Mouse (Mus musculus): Measurements from ENCODE around the gene Tfap2b. TPM values are rescaled to one million over a fixed set of nuclear protein-coding genes. Genes with fewer than 3 reads are reported as not detected.

Tfap2b gene
- total and polyA plus RNA-seq, 2 experiments from 2014 or later: 1.0 to 1.5 TPM

GRCm38 (mm10) chr1:19232743-19233142 lies 24.0 kb downstream of the Tfap2b start:
- Histone ChIP-seq H3K9me3 (ENCODE audit: low read length) (0 out of 2 replicates have a peak, but pooled peaks cover 2% of the 10 kb centered on the region), H3K4me1 (ENCODE audit: insufficient read depth) (no peaks in the 10 kb centered on the region), H3K27me3 (ENCODE audit: insufficient read depth, low read length) (peaks cover 88% of the 10 kb centered on the region), H3K27ac (ENCODE audit: low read depth, low read length) (no peak overlapping the region), H3K36me3 (ENCODE audit: insufficient read depth) (no peaks in the 10 kb centered on the region), H3K4me2 (ENCODE audit: low read depth) (no peak overlapping the region), H3K9ac (no peak overlapping the region), H3K4me3 (ENCODE audit: low read depth, low read length) (no peak overlapping the region)
- 6% methylated on average over 1 of the region's 1 CpGs for WGBS
- ATAC-seq (no peak), DNase-seq (no peak)
- TF ChIP-seq CTCF (IDR thresholded peaks at IDR 0.05; ENCODE audit: low read depth): no peak

- 0 out of 2 replicates have a peak, but pooled peaks cover 3% of the 10 kb centered on the region for H3K9me3 ChIP-seq (ENCODE audit: low read length)
- no peaks in the 10 kb centered on the region for H3K36me3 ChIP-seq (ENCODE audit: insufficient read depth)
- no peak overlapping the region for H3K4me3 ChIP-seq (ENCODE audit: low read depth, low read length)
- H3K4me2 ChIP-seq (ENCODE audit: low read depth): no peak overlapping the region
- no peak overlapping the region for H3K9ac ChIP-seq
- H3K27ac ChIP-seq (ENCODE audit: low read depth, low read length): no peak overlapping the region
- 2% methylated on average over 19 of the region's 19 CpGs for WGBS
- H3K4me1 ChIP-seq (ENCODE audit: insufficient read depth): no peaks in the 10 kb centered on the region
- H3K27me3 ChIP-seq (ENCODE audit: insufficient read depth, low read length): peaks cover 87% of the 10 kb centered on the region
- DNase-seq: no peak
- no peak for TF ChIP-seq CTCF (IDR thresholded peaks at IDR 0.05; ENCODE audit: low read depth)
- ATAC-seq: no peak
Observed at GRCm38 (mm10) chr1:19233857-19234256, 25.1 kb downstream of the Tfap2b start.

GRCm38 (mm10) chr1:19234432-19235205 lies 25.9 kb downstream of the Tfap2b start:
- H3K4me2 ChIP-seq (ENCODE audit: low read depth): no peak overlapping the region
- H3K9ac ChIP-seq: no peak overlapping the region
- no peak overlapping the region for H3K4me3 ChIP-seq (ENCODE audit: low read depth, low read length)
- no peak overlapping the region for H3K27ac ChIP-seq (ENCODE audit: low read depth, low read length)
- peak; percentile 67 for DNase-seq
- peaks cover 86% of the 10 kb centered on the region for H3K27me3 ChIP-seq (ENCODE audit: insufficient read depth, low read length)
- H3K4me1 ChIP-seq (ENCODE audit: insufficient read depth): no peaks in the 10 kb centered on the region
- 0 out of 2 replicates have a peak, but pooled peaks cover 3% of the 10 kb centered on the region for H3K9me3 ChIP-seq (ENCODE audit: low read length)
- H3K36me3 ChIP-seq (ENCODE audit: insufficient read depth): no peaks in the 10 kb centered on the region
- WGBS: 1% methylated on average over 31 of the region's 31 CpGs
- ATAC-seq: no peak
- no peak for TF ChIP-seq CTCF (IDR thresholded peaks at IDR 0.05; ENCODE audit: low read depth)

GRCm38 (mm10) chr1:19236051-19236450 lies 27.3 kb downstream of the Tfap2b start:
- no peak for ATAC-seq
- 4% methylated on average over 5 of the region's 5 CpGs for WGBS
- Histone ChIP-seq H3K4me2 (ENCODE audit: low read depth) (no peak overlapping the region), H3K9ac (no peak overlapping the region), H3K4me3 (ENCODE audit: low read depth, low read length) (no peak overlapping the region), H3K36me3 (ENCODE audit: insufficient read depth) (no peaks in the 10 kb centered on the region), H3K4me1 (ENCODE audit: insufficient read depth) (no peaks in the 10 kb centered on the region), H3K27me3 (ENCODE audit: insufficient read depth, low read length) (peaks cover 88% of the 10 kb centered on the region), H3K27ac (ENCODE audit: low read depth, low read length) (no peak overlapping the region), H3K9me3 (ENCODE audit: low read length) (0 out of 2 replicates have a peak, but pooled peaks cover 3% of the 10 kb centered on the region)
- TF ChIP-seq CTCF (IDR thresholded peaks at IDR 0.05; ENCODE audit: low read depth): no peak
- no peak for DNase-seq

GRCm38 (mm10) chr1:19236591-19236990 lies 27.9 kb downstream of the Tfap2b start:
- no peak for DNase-seq
- 4% methylated on average over 21 of the region's 21 CpGs for WGBS
- H3K4me3 ChIP-seq (ENCODE audit: low read depth, low read length): no peak overlapping the region
- no peak overlapping the region for H3K27ac ChIP-seq (ENCODE audit: low read depth, low read length)
- peaks cover 86% of the 10 kb centered on the region for H3K27me3 ChIP-seq (ENCODE audit: insufficient read depth, low read length)
- ATAC-seq: no peak
- no peak overlapping the region for H3K9ac ChIP-seq
- TF ChIP-seq CTCF (IDR thresholded peaks at IDR 0.05; ENCODE audit: low read depth): no peak
- 0 out of 2 replicates have a peak, but pooled peaks cover 3% of the 10 kb centered on the region for H3K9me3 ChIP-seq (ENCODE audit: low read length)
- H3K36me3 ChIP-seq (ENCODE audit: insufficient read depth): no peaks in the 10 kb centered on the region
- H3K4me1 ChIP-seq (ENCODE audit: insufficient read depth): no peaks in the 10 kb centered on the region
- no peak overlapping the region for H3K4me2 ChIP-seq (ENCODE audit: low read depth)

- Histone ChIP-seq H3K4me3 (ENCODE audit: low read depth, low read length) (no peak overlapping the region), H3K9ac (no peak overlapping the region), H3K4me1 (ENCODE audit: insufficient read depth) (no peaks in the 10 kb centered on the region), H3K9me3 (ENCODE audit: low read length) (0 out of 2 replicates have a peak, but pooled peaks cover 3% of the 10 kb centered on the region), H3K4me2 (ENCODE audit: low read depth) (no peak overlapping the region), H3K27me3 (ENCODE audit: insufficient read depth, low read length) (peaks cover 84% of the 10 kb centered on the region), H3K36me3 (ENCODE audit: insufficient read depth) (no peaks in the 10 kb centered on the region), H3K27ac (ENCODE audit: low read depth, low read length) (no peak overlapping the region)
- ATAC-seq: no peak
- no peak for TF ChIP-seq CTCF (IDR thresholded peaks at IDR 0.05; ENCODE audit: low read depth)
- WGBS: 3% methylated on average over 9 of the region's 9 CpGs
- DNase-seq: no peak
Observed at GRCm38 (mm10) chr1:19237061-19237460, 28.3 kb downstream of the Tfap2b start.

- no peak for ATAC-seq
- Histone ChIP-seq H3K9ac (no peak overlapping the region), H3K9me3 (ENCODE audit: low read length) (0 out of 2 replicates have a peak, but pooled peaks cover 3% of the 10 kb centered on the region), H3K27me3 (ENCODE audit: insufficient read depth, low read length) (peaks cover 84% of the 10 kb centered on the region), H3K4me1 (ENCODE audit: insufficient read depth) (no peaks in the 10 kb centered on the region), H3K4me2 (ENCODE audit: low read depth) (no peak overlapping the region), H3K4me3 (ENCODE audit: low read depth, low read length) (no peak overlapping the region), H3K27ac (ENCODE audit: low read depth, low read length) (no peak overlapping the region), H3K36me3 (ENCODE audit: insufficient read depth) (no peaks in the 10 kb centered on the region)
- 5% methylated on average over 8 of the region's 8 CpGs for WGBS
- no peak for TF ChIP-seq CTCF (IDR thresholded peaks at IDR 0.05; ENCODE audit: low read depth)
- no peak for DNase-seq
Observed at GRCm38 (mm10) chr1:19237721-19238410, 29.2 kb downstream of the Tfap2b start.

Measured in forebrain, postnatal 0 days (tissue).